In genomic region chr8:93030664-93031063, GRCm38 (mm10) we compare ENCODE assay signal across 23 mouse cellular contexts. TPM values are rescaled to one million over a fixed set of nuclear protein-coding genes. Genes with fewer than 3 reads are reported as not detected.
"Had no signal": no experiment of that assay in that cellular context is flagged by ENCODE, and none has a peak within 500 bp of the region (broad histone marks: within the 10 kb centered on the region; RNA-seq: fewer than 3 reads in every experiment).

No protein-coding gene starts in this region.

- H3K4me1 ChIP-seq: kidney, embryonic 15.5 days; limb, embryonic 10.5 days; liver, embryonic 15.5 days; megakaryocyte, embryonic 14.5 days; midbrain, embryonic 15.5 days; neural tube, embryonic 12.5 days; stomach, embryonic 15.5 days had no signal

- H3K27ac ChIP-seq: kidney, embryonic 15.5 days; limb, embryonic 10.5 days; liver, embryonic 15.5 days; midbrain, embryonic 15.5 days; neural tube, embryonic 12.5 days; stomach, embryonic 15.5 days had no signal

- DNase-seq: kidney, adult 2 months; kidney, postnatal 14 days; lung, embryonic 14.5 days; lung, postnatal 10 days; lung, postnatal 4 days; spleen, adult 18-20 months; thymus, postnatal 36 days had no signal

- ATAC-seq: midbrain, embryonic 15.5 days had no signal

- H3K36me3 ChIP-seq: kidney, embryonic 15.5 days; limb, embryonic 10.5 days; liver, embryonic 15.5 days; midbrain, embryonic 15.5 days; neural tube, embryonic 12.5 days; stomach, embryonic 15.5 days had no signal

- H3K27me3 ChIP-seq: kidney, embryonic 15.5 days; liver, embryonic 15.5 days; megakaryocyte, embryonic 14.5 days; midbrain, embryonic 15.5 days; neural tube, embryonic 12.5 days; stomach, embryonic 15.5 days had no signal

- H3K4me3 ChIP-seq: kidney, embryonic 15.5 days; limb, embryonic 10.5 days; liver, embryonic 15.5 days; megakaryocyte, embryonic 14.5 days; midbrain, embryonic 15.5 days; neural tube, embryonic 12.5 days; stomach, embryonic 15.5 days had no signal

RNA-seq across cellular contexts. Expression of gene Ces1a, which starts 17.3 kb away (rescaled TPM):
- total RNA-seq: layer of hippocampus, postnatal 10 days; monocyte, adult 5-6 weeks; neutrophil, adult 5-6 weeks had no signal
- polyA plus RNA-seq: kidney, adult 2 months; kidney, embryonic 15.5 days; large intestine, adult 2 months; limb, embryonic 10.5 days; liver, embryonic 11.5 days; liver, embryonic 15.5 days; lung, embryonic 14.5 days; midbrain, embryonic 11.5 days; midbrain, embryonic 15.5 days; neural tube, embryonic 12.5 days; stomach, embryonic 15.5 days had no signal

RNA-seq across cellular contexts. Expression of gene Ces1b, which starts 49.2 kb away (rescaled TPM):
- total RNA-seq: layer of hippocampus, postnatal 10 days; left cerebral cortex, adult 18-20 months; left cerebral cortex, postnatal 14 days; monocyte, adult 5-6 weeks; neutrophil, adult 5-6 weeks had no signal
- polyA plus RNA-seq: kidney, adult 2 months; kidney, embryonic 15.5 days; limb, embryonic 10.5 days; limb, embryonic 14.5 days; liver, embryonic 11.5 days; liver, embryonic 15.5 days; lung, embryonic 14.5 days; midbrain, embryonic 11.5 days; midbrain, embryonic 15.5 days; neural tube, embryonic 12.5 days had no signal
